Mouse (Mus musculus) heart, embryonic 16.5 days (tissue): ENCODE data around the gene Cfap221. TPM values are rescaled to one million over a fixed set of nuclear protein-coding genes. Genes with fewer than 3 reads are reported as not detected.

Experiments used
- ATAC-seq: fragments of 200-750 bp; cut with Nextera tagmentation; replicated peaks from 2 replicates; pipeline ENCODE4 v1.8.0; 2017; ENCODE audit warnings: moderate number of reproducible peaks; ENCODE audit not compliant: insufficient read depth, low FRiP score; ENCODE audit errors: extremely low read depth
- H3K27ac ChIP-seq: fragments of 300-500 bp; sonication (generic); 2 replicates; pipeline ENCODE4 v1.5.1; 2014; ENCODE audit warnings: mild to moderate bottlenecking, low read length, control low read depth, moderate library complexity
- H3K27me3 ChIP-seq: fragments of 300-500 bp; sonication (generic); 2 replicates; pipeline ENCODE4 v1.6.1; 2014; ENCODE audit warnings: low read length, mixed read lengths; ENCODE audit not compliant: control insufficient read depth, insufficient read depth
- H3K36me3 ChIP-seq: fragments of 300-500 bp; sonication (generic); 2 replicates; pipeline ENCODE4 v1.6.1; 2014; ENCODE audit not compliant: control insufficient read depth, insufficient read depth
- H3K4me1 ChIP-seq: fragments of 300-500 bp; sonication (generic); 2 replicates; pipeline ENCODE4 v1.6.1; 2014; ENCODE audit warnings: low read length, mixed read lengths; ENCODE audit not compliant: control insufficient read depth, insufficient read depth
- H3K4me2 ChIP-seq: fragments of 300-500 bp; sonication (generic); 2 replicates; pipeline ENCODE4 v1.6.1; 2014; ENCODE audit warnings: low read depth, mild to moderate bottlenecking, control low read depth, low read length
- H3K4me3 ChIP-seq: fragments of 300-500 bp; sonication (generic); 2 replicates; pipeline ENCODE4 v1.5.1; 2014; ENCODE audit warnings: mild to moderate bottlenecking, control low read depth, low read length
- H3K9ac ChIP-seq: fragments of 300-500 bp; sonication (generic); 2 replicates; pipeline ENCODE4 v1.6.1; 2014; ENCODE audit warnings: low read length, control low read depth
- H3K9me3 ChIP-seq: fragments of 300-500 bp; sonication (generic); replicated peaks from 2 replicates; pipeline ENCODE4 v1.6.1; 2016; ENCODE audit warnings: low read length; ENCODE audit not compliant: control insufficient read depth
- WGBS: fragments of 180-500 bp; shearing (Covaris S2); extraction: QIAGEN DNeasy Blood & Tissue Kit; methylation state at CpG from one replicate; pipeline ENCODE4 v1.1.7; 2014; 5-methylcytosine and 5-hydroxymethylcytosine counted together
- polyA plus RNA-seq: library from polyadenylated mRNA; unstranded; fragments of >200 nt; fragmentation: Nextera tagmentation; extraction: Ambion mirVana; gene quantifications from 2 replicates; pipeline ENCODE4 v1.2.1, GENCODE M21; 2015

Gene Cfap221
- polyA plus RNA-seq, 1 experiment from 2014 or later: 0.16 TPM

DNA sequence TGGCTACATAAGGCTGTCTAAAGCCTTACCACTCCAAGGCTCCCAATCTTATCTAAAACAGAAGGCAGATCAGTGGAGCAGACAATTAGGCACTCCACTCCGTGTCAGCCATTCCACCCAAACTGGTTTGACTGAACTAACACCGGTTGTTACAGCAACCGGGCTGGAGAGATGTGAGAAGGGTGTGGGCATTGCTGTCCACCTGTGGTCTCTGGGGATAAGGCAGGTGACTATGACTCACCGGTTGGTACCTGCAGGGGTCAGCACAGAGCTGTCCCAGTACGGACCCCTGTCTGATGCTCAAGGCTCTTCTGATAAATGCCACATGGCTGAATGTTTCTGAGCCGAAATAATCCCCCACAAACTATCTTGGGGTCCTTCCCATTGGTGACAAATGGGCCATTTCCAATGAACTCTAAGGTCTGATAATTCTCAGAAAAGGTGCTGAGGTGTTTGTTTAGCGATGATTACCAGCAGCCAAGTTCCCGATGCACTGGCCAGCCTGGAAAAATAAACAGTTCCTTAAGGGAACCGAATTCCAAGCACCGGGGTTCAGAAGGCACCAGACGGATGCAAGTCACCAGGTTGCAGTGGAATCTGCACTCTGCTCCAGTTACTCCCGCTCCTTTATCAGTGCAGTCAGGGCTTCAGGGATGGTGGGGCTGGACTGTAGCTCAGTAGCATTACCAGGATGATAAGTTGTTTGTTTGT lies 31.1 kb downstream of the Cfap221 start:
- 21% methylated on average over 12 of the region's 12 CpGs for WGBS
- no peak for ATAC-seq
- Histone ChIP-seq H3K4me3 (no peak overlapping the region), H3K27me3 (no peaks in the 10 kb centered on the region), H3K9me3 (0 out of 2 replicates have a peak, but pooled peaks cover 2% of the 10 kb centered on the region), H3K27ac (no peak overlapping the region), H3K36me3 (no peaks in the 10 kb centered on the region), H3K9ac (no peak overlapping the region), H3K4me2 (no peak overlapping the region), H3K4me1 (no peaks in the 10 kb centered on the region)

GRCm38 (mm10) chr1:119959920-119960319 lies 37.1 kb downstream of the Cfap221 start:
- Histone ChIP-seq H3K9me3 (0 out of 2 replicates have a peak, but pooled peaks cover 2% of the 10 kb centered on the region), H3K27me3 (no peaks in the 10 kb centered on the region), H3K4me3 (no peak overlapping the region), H3K4me2 (no peak overlapping the region), H3K9ac (no peak overlapping the region), H3K4me1 (no peaks in the 10 kb centered on the region), H3K36me3 (no peaks in the 10 kb centered on the region), H3K27ac (no peak overlapping the region)
- WGBS: 60% methylated on average over 7 of the region's 7 CpGs
- ATAC-seq: no peak

DNA sequence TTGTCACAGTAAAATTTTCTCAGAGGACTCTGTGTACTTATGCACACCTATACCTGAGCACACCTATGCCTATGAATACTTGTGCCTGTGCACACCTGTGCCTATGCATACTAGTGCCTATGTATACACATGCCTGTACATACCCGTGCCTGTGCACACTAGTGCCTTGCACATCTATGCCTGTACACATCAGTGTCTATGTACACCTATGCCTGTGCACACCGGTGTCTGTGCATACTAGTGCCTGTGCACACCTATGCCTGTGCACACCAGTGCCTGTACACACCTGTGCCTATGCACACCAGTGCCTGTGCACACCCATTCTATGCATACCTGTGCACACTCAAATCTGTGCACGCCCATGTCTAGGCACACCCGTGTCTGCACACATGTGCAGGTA lies 37.6 kb downstream of the Cfap221 start:
- Histone ChIP-seq H3K36me3 (no peaks in the 10 kb centered on the region), H3K27ac (no peak overlapping the region), H3K27me3 (no peaks in the 10 kb centered on the region), H3K4me2 (no peak overlapping the region), H3K9me3 (0 out of 2 replicates have a peak, but pooled peaks cover 2% of the 10 kb centered on the region), H3K9ac (no peak overlapping the region), H3K4me3 (no peak overlapping the region), H3K4me1 (no peaks in the 10 kb centered on the region)
- 88% methylated on average over 4 of the region's 4 CpGs for WGBS
- no peak for ATAC-seq

DNA sequence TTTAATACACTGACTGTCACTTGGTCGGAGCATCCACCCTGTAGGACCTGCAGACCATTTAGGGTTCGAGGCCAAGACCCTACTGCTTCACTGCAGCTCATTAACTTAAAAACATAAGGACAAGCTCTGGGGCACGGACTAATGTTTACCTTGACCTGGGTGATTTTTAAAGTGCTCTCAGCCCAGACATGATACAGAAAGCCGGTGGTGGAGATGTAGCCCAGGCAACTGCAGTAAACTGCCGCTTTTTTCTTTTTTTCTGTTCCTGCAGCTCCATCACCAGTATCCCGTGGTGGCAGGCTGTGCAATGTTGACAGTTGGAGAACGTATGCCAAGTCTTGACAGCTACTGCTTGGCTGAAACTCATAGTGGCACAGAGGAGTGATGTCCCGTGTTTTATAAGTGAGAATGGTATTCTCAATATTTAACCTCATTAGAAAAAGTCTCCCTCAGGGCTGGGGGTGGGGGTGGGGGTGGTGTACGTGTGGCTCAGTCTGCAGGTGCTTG lies 39.3 kb downstream of the Cfap221 start:
- 54% methylated on average over 9 of the region's 9 CpGs for WGBS
- no peaks in the 10 kb centered on the region for H3K27me3 ChIP-seq
- no peak for ATAC-seq
- H3K4me1 ChIP-seq: no peaks in the 10 kb centered on the region
- H3K27ac ChIP-seq: no peak overlapping the region
- H3K36me3 ChIP-seq: no peaks in the 10 kb centered on the region
- H3K4me3 ChIP-seq: no peak overlapping the region
- no peak overlapping the region for H3K4me2 ChIP-seq
- H3K9ac ChIP-seq: no peak overlapping the region
- H3K9me3 ChIP-seq: 0 out of 2 replicates have a peak, but pooled peaks cover 2% of the 10 kb centered on the region

DNA sequence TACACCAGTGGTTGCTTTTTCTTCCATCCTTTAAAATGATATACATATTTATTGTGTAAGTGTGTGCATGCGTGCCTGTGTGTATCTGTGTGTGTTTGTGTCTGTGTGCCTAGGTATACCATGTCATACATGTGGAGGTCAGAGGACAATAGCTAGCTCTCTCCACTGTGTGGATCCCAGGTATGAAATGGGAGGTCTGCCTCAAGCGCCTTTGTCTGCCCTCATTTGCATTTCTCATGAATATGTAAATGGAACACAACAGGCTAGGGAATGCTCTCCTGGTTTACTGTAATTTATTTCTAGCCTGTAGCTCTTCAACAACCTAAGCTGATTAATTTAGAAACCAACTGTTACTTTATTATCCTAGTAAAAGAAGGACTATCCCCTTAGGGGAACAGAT lies 42.4 kb downstream of the Cfap221 start:
- H3K36me3 ChIP-seq: no peaks in the 10 kb centered on the region
- no peak overlapping the region for H3K27ac ChIP-seq
- no peak for ATAC-seq
- no peak overlapping the region for H3K4me3 ChIP-seq
- H3K4me2 ChIP-seq: no peak overlapping the region
- H3K4me1 ChIP-seq: no peaks in the 10 kb centered on the region
- 75% methylated on average over 2 of the region's 2 CpGs for WGBS
- no peaks in the 10 kb centered on the region for H3K9me3 ChIP-seq
- H3K9ac ChIP-seq: no peak overlapping the region
- H3K27me3 ChIP-seq: no peaks in the 10 kb centered on the region

GRCm38 (mm10) chr1:119953456-119953855 lies 43.6 kb downstream of the Cfap221 start:
- Histone ChIP-seq H3K36me3 (no peaks in the 10 kb centered on the region), H3K27ac (no peak overlapping the region), H3K4me1 (no peaks in the 10 kb centered on the region), H3K9ac (no peak overlapping the region), H3K9me3 (no peaks in the 10 kb centered on the region), H3K4me2 (no peak overlapping the region), H3K4me3 (no peak overlapping the region), H3K27me3 (no peaks in the 10 kb centered on the region)
- WGBS: 80% methylated on average over 9 of the region's 9 CpGs
- ATAC-seq: no peak

GRCm38 (mm10) chr1:119950086-119950485 lies 46.9 kb downstream of the Cfap221 start:
- Histone ChIP-seq H3K9ac (no peak overlapping the region), H3K27ac (no peak overlapping the region), H3K4me2 (no peak overlapping the region), H3K4me1 (no peaks in the 10 kb centered on the region), H3K9me3 (no peaks in the 10 kb centered on the region), H3K27me3 (no peaks in the 10 kb centered on the region), H3K36me3 (no peaks in the 10 kb centered on the region), H3K4me3 (no peak overlapping the region)
- ATAC-seq: no peak
- 88% methylated on average over 8 of the region's 8 CpGs for WGBS

DNA sequence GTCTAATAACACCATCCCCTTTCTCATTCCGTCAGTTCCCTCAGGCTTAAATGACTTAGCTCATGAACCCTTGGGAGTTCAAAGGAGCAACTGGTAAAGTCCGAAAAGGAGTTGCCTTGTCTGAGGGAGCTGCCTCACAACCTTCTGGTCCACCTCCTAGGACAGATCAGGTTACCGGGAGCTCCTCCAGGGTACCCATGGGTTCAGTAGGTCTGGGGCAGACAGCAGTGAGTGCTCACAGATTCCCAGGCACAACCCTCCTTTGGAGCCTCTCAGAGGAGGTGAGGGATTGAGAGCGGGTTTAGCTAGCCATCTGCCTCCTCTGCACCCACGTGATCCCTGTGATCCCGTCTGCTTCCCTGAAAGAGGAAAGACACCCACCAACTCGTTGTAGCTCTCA lies 60.2 kb downstream of the Cfap221 start:
- Histone ChIP-seq H3K4me3 (no peak overlapping the region), H3K27me3 (no peaks in the 10 kb centered on the region), H3K4me1 (no peaks in the 10 kb centered on the region), H3K9me3 (no peaks in the 10 kb centered on the region), H3K36me3 (no peaks in the 10 kb centered on the region), H3K27ac (no peak overlapping the region), H3K4me2 (no peak overlapping the region), H3K9ac (no peak overlapping the region)
- ATAC-seq: no peak
- WGBS: 19% methylated on average over 7 of the region's 7 CpGs

DNA sequence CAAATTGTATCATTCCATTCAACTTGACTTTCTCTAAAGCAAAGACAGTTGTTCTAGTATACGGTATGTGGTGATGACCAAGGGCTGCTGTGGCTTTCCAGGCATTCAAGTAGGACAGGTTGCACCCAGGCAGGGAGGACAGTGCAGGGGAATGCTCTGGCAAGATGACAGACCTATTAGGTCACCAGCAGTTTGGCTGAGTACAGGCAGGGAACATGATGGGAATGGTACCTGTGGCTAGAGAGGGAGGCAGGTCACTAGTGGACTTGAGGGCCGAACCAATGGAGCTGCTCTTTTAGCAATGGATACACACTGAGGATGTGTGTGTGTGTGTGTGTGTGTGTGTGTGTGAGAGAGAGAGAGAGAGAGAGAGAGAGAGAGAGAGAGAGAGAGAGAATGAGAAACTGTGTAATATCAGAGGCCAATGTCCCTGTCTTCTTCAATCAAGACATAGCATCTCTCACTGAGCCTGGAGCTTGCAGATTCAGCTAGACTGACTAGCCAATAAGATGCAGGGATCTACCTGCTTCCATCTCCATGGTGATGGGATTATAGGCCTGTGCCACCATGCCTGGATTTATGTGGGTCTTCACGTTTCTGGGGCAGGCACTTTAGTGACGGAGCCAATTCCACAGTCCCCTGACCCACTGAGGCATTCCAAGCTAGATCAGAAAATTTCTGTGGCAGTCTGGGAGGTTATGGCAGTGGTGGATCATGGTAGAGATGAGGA lies 65.4 kb downstream of the Cfap221 start:
- Histone ChIP-seq H3K9me3 (no peaks in the 10 kb centered on the region; the same call in 1 of the 2 replicates), H3K4me3 (no peak overlapping the region), H3K27me3 (no peaks in the 10 kb centered on the region), H3K4me1 (no peaks in the 10 kb centered on the region), H3K9ac (no peak overlapping the region), H3K4me2 (no peak overlapping the region), H3K27ac (no peak overlapping the region), H3K36me3 (no peaks in the 10 kb centered on the region)
- WGBS: 72% methylated on average over 4 of the region's 4 CpGs
- ATAC-seq: no peak
